Mouse (Mus musculus) thymus, adult 2 months (tissue): ENCODE measurements around the gene Epb41.

ENCODE experiments used
- CTCF ChIP-seq: fragments of 200-500 bp; IDR thresholded peaks from 2 replicates; pipeline ENCODE4 v1.5.1; 2012; ENCODE audit warnings: mild to moderate bottlenecking, control low read depth, low read length, moderate library complexity, borderline replicate concordance; ENCODE audit not compliant: control insufficient read depth, poor library complexity, insufficient read depth; ENCODE audit errors: extremely low read depth
- POLR2A ChIP-seq: fragments of 200-500 bp; IDR thresholded peaks from 2 replicates; pipeline ENCODE4 v1.6.1; 2012; ENCODE audit warnings: mild to moderate bottlenecking, low read length, control low read depth, moderate library complexity; ENCODE audit not compliant: control insufficient read depth, poor library complexity, insufficient read depth; ENCODE audit errors: extremely low read depth

- TF ChIP-seq CTCF, result no peak
- TF ChIP-seq POLR2A, result no peak
Observed at GRCm38 (mm10) chr4:131914046-131914643, 161.0 kb downstream of the Epb41 start.
